Mouse (Mus musculus) kidney, postnatal 10 days (tissue): ENCODE data around the gene Alox5ap.
A peak's percentile ranks its signal among the peaks of the same experiment; 100 is the strongest.

Source experiments
- DNase-seq: peaks from one replicate; pipeline ENCODE4 v3.0.0; 2021; ENCODE audit warnings: mixed read lengths

Gene Alox5ap

GRCm38 (mm10) chr5:149264405-149264804 is at the start of gene Alox5ap:
Gene Alox5ap, plus strand, starts transcription at chr5:149264767.
- no peak for DNase-seq

DNA sequence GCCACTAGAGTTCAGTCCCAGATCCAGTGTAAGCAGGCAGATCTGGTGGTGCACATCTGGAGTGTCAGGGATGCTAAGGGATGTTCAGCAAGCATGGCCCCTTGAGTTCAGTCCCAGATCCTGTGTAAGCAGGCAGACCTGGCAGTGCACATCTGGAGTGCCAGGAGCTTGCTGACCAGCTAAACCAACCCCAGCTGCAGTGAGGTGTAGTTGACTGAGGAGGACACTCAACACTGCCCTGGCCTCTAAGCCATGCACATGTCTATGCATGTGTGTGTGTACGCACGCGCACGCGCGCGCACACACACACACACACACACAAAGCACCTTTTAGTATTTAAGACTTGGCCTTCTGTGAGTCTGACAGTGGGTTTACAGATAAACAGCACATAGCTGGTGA is 49.0 kb upstream of the Alox5ap start:
- DNase-seq = no peak

DNA sequence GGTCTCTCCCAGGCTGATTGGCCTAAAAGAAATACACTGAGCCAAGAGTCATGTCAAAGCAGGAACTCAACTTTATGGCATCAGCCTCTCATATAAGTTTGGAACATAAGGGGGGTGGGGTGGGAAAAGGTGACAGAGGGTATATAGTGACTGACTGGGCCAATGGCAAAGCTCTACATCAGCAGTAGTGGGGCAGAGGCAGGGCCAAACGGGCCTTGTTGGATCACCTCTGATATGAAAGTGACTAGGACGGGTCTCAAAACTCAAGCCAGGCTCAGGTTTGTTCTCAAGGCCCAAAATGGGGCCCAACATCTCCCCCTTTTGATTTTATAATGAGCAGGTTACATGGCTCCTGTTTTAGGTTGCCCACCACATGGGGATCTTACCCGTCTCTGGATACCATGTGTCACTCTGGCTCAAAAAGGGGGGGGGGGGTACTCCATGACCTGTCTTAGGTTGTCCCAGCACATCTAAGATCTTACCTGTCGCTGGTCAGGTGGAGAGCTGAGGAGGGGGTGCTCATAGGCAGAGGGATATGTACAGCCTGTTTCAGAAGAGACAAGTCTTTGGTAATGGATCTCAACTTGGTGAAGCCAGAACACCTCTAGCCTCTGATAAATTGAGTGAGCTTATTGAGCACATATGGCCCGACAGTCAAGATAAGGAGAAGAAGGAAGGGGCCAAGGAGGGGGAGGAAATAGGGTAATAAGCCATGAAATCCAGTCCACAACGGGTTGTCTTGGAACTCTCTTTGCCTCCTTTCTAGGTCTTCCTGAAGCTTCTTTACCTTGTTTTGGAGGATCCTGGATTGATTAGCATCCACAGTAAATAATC is 46.8 kb upstream of the Alox5ap start:
- DNase-seq = no peak

- DNase-seq = no peak
These were observed 45.1 kb upstream of the Alox5ap start for GRCm38 (mm10) chr5:149219493-149219892.

DNA sequence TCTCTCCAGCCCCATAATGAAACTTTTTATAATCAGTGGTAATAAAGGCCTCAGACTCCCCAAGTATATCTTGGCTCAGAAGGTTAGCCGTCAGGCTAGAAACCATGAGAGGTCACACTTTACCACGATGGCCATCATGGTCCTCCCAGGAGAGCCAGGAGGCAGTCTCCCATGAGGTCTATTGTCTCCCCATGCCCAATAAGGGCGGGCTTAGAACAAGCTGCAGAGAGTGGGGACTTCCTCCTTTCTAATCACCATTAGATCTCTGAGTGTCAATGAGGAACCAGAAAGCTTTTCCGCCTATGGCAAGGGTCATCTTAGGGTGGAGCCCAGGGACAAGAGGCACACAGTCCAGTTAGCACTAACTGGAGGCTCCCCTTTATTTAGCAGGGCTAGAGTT is 43.2 kb upstream of the Alox5ap start:
- no peak for DNase-seq

DNA sequence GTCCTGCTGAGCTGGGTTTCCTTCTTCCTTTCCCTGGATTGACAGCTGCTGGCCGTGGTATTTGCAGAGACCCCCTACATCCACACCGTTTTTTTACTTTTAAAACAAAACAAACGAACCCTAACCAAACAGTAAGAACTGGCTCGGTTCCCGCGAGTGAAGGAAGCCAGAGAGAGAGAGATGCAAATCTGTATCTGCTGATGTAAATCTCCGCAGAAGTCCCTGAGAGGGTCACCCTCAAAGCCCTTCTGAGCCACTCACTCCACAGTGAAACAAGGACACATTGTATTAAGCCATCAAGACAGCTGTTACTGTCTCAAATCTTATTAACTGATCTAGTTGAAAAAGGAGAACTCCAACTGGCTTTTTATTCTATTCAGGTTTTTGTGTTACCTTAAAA is 39.9 kb upstream of the Alox5ap start:
- DNase-seq = peak; percentile 32

- peak; percentile 98 for DNase-seq
These were observed 35.6 kb upstream of the Alox5ap start for GRCm38 (mm10) chr5:149228700-149229618.

GRCm38 (mm10) chr5:149229619-149230339 is 34.8 kb upstream of the Alox5ap start:
- peak; percentile 28 for DNase-seq

- no peak for DNase-seq
These were observed 29.6 kb upstream of the Alox5ap start for GRCm38 (mm10) chr5:149235002-149235401.

DNA sequence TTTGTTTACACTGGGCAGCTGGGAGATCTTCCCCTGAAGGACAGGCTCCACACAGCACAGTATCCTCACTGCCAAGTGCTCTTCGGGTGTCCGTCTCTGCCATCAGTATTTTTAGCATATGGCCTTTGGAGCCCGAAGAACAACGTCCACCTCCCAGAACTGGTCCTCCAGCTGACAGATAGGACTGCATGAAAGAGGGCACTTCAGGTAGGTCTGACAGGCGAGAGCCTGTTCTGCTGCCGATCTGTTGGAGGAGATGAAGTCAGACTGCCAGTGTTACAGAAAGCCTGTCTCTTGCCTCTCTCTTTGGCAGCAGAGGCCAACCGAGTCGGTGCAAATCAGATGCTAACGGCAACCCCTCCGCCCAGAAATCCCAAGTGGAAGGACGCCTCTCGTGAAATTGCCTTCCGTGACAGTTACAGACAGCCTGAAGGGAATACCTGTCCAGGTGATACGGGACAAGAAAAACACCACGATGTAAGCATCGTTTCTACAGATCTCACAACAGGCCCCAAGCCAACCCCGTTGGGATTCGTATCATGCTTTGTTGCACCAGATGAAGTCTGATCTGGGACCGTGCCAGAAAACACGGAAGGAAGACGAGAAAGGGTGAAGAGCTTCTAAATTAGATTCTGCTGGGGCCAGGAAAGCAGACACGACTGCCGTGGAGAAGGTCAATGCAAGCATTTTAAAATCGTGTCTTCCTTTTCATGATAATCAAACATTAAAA is 27.2 kb upstream of the Alox5ap start:
- peak; percentile 28 for DNase-seq

- DNase-seq = no peak
These were observed 22.1 kb upstream of the Alox5ap start for GRCm38 (mm10) chr5:149242467-149242866.

GRCm38 (mm10) chr5:149243053-149243452 is 21.5 kb upstream of the Alox5ap start:
- no peak for DNase-seq

DNA sequence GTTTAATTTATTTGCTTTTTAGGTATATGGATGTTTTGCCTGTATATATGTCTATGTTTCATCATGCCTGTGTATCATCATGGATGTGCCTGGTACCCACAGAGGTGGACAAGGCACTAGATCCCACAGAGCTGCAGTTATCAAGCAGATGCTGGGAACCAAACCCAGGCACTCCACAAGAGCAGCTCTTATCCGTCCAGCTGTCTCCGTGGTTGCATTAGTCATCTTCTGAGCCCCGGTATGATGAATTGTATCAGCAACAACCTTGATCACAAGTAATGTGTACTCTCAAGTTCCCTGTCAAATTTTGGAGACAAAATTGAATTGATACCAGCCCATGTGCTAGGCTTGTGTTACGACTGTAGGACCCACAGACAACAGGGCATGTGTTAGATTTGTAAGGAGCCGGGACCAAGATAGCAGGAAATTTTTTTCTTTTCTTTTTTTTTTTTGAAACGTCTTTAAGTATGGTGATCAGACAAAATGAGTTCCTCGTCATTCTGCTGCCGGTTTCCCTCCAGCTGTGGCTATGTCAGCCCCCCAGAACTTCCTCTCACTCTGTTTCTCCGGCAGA is 19.1 kb upstream of the Alox5ap start:
- DNase-seq = no peak

GRCm38 (mm10) chr5:149245965-149246470 is 18.5 kb upstream of the Alox5ap start:
- peak; percentile 42 for DNase-seq

DNA sequence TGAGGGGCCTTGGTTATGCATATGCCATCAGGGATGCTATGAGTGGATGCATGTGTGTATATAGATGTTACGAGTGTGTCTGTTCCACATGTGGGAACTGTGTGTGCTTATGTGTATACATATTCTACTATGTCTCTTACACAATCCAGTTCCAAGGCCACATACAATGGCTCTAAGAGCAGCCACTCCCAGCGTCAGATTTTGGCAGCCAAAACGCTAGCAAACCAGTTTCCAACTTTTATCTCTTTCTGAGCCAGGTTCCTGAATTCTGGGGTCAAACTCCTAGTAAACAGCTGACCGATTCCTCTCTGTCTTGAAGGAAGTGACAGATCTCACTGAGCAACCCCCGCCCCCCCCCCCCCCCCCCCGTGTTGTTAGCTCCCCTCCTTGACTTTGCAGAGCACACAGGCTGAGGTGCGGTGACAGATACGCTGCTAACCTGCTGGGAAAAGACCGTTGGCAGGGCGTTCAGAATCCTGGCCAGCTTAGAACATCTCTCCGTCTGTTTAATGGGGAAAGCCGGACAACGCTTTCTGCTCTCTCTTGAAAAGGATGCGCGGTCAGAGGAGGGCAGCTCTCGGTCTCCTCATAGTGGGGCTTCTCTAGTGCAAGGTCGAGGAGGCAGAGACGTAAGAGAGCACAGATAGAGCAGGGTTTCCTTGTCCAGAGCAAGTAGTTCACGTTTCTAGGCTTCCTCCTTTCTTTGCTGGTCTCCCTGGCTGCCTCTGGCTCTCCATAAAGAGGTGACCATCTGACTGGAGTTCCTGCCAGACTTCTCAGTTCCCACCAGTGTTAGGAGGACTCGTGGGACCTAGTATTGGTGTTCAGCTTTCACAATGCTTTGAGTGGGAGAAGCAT is 17.3 kb upstream of the Alox5ap start:
- no peak for DNase-seq

- DNase-seq = no peak
These were observed 12.3 kb upstream of the Alox5ap start for GRCm38 (mm10) chr5:149252303-149252702.

GRCm38 (mm10) chr5:149253491-149253890 is 11.1 kb upstream of the Alox5ap start:
- DNase-seq = no peak

GRCm38 (mm10) chr5:149255522-149255921 is 9.0 kb upstream of the Alox5ap start:
- DNase-seq = no peak

- no peak for DNase-seq
These were observed 6.9 kb upstream of the Alox5ap start for GRCm38 (mm10) chr5:149257518-149258281.

- peak; percentile 41 for DNase-seq
These were observed 5.5 kb upstream of the Alox5ap start for GRCm38 (mm10) chr5:149259093-149259492.
